Mouse (Mus musculus) heart, adult 2 months (tissue): ENCODE measurements around the gene Rasip1.

Experiments
- EP300 ChIP-seq: fragments of 200-500 bp; IDR thresholded peaks from 2 replicates; pipeline ENCODE4 v1.6.1; 2011; ENCODE audit warnings: low read depth, low read length, control low read depth; ENCODE audit not compliant: insufficient read depth
- POLR2A ChIP-seq: fragments of 200-500 bp; IDR thresholded peaks from 2 replicates; pipeline ENCODE4 v1.6.1; 2011; ENCODE audit warnings: mild to moderate bottlenecking, low read depth, low read length, control low read depth; ENCODE audit not compliant: insufficient read depth

- TF ChIP-seq EP300 (0 out of 2 replicates have a peak, but pooled peaks have one; percentile 48), POLR2A (peak; percentile 55; the same call in 1 of the 2 replicates)
Measured at GRCm38 (mm10) chr7:45628364-45629294, 1.3 kb downstream of the Rasip1 start.
